Mouse (Mus musculus) right cerebral cortex, adult 18-20 months (tissue): Measurements from ENCODE around the gene Atp12a.

ENCODE experiments used
- DNase-seq: peaks from one replicate; pipeline ENCODE4 v3.0.0; 2022; ENCODE audit warnings: mixed read lengths

Atp12a gene

DNA sequence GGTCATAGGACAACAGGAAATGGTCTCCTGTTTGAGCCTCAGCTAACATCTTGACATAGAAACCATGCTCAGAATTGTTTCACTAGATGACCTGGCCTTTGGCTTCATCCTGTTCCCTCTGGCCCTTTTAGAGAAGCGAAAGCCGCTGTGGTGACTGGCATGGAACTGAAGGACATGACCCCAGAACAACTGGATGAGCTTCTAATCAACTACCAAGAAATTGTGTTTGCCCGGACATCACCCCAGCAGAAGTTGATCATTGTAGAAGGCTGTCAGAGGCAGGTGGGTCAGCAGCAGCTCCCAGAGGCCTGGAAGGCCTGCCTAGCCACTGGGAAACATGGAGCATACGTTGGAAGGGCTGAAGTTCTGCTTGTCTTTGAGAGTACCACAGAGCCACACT, 17.5 kb downstream of the Atp12a start:
- DNase-seq = no peak

DNA sequence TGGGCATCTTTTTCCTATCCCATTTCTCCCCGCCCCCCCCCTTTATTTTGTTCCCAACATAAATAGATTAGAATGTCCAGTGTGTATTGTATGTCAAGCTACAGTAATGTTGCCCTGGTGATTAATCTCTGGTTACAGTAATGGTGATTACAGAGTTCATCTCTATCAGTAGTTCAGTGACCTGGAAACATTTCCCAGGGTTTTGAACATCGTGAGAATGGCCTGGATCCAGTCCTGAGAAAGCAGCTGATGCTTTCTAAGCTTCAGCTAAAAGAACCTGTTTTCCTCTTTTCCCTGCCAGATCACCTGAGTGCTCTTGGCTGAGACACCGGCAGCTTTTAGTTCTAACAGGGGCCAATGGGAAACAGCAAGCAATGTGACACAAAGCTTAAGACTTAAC, 25.4 kb downstream of the Atp12a start:
- no peak for DNase-seq

DNA sequence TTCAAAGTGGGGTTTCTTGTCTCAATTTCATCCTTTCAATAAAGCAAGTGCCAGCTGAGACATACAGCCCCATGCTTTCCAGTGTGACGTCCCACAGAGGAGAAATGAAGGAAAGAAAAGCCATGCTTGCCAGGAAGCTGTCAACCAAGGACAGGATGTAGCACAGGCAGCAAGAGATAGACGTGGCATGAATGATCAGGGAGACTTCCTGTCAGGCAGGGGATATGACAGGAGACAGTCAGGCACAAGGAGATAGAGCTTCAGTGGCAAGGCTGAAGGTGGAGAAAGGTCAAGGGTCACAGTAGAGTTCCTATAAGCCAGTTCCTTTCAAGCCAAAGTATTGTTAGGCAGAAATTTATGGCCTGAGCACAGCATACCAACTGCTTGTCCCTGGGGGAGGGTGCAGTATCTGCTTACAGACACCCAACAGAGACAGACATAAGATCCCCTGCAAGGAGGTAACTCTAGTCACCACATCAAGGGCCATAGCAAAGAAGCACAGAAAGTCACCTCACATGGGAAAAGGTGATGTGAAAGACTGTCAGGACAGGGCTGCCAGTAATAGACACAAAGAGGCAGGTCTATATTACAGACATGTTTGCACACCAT, 28.9 kb downstream of the Atp12a start:
- DNase-seq = no peak

DNA sequence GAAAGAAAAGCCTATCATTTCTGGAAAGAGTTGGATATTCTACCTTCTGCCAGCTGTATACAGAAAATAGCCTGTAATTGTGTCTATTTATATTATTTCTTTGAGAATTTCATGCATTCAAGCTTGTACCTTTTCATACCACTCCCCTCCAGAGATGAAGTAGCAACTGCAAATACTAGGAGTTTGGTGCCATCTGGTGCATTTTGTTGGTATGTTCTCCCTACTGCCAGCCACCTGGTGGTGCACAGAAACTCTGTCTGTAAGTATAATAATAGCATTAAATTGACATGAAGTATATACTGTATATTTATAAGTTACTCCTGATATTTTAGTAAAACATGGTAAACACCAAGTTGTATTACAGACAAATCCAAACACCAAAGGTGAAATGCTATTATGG, 33.1 kb downstream of the Atp12a start:
- peak; percentile 10 for DNase-seq

DNA sequence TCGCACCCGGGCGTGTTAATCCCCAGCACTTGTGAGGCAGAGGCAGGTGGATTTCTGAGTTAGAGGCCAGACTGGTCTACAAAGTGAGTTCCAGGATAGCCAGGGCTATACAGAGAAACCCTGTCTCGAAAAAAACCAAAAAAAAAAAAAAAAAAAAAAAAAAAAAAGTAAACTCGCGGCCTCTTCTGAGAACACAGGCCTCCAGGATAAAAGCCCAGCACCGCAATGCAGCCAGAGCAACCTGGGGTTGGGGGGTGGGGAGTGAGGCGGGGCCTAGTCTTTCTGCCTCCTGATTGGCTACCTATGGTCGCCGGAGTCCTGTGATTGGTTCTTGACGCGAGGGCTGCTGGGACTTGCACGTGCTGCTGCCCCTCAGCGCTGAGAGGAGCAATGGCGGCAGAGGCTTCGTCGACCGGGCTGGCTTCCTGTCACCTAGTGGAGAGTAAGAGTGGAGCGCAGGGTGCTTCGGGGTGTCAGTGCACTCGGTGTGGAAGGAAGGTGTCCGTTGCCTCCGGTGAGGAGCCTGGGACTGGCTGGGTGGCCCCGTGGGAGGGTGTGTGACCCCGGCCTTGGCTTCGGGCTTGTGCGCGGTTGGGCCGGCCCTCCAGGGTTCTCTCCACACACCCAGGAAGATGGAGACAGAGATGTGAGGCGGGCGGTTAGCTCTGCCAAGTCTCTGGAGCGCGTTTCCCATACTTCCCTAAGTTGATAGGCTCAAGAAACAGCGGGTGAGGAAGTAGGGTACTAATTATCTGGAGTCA, 37.6 kb downstream of the Atp12a start, which contains the start of gene Rnf17:
Gene Rnf17, plus strand, starts transcription at position 271 of the 761 bp plus-strand sequence.
- no peak for DNase-seq

DNA sequence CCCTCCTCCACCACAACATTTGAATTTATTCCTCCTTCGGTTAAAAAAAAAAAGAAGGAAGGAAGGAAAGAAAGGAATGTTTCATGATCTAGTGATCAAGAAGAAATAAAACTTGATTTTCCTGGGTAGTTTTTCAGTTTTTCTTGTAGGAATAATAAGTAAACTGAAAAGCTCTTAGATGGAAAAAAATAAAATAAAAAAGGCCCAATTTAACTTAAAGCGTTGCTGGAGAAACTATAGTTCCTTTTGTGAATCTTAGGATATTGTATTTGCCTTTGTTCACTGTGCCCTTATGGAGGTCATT, 38.2 kb downstream of the Atp12a start:
- no peak for DNase-seq
